Mouse (Mus musculus) limb, embryonic 14.5 days (tissue): ENCODE results near the gene Kcnh6. TPM values are rescaled to one million over a fixed set of nuclear protein-coding genes. Genes with fewer than 3 reads are reported as not detected.
A peak's percentile ranks its signal among the peaks of the same experiment; 100 is the strongest.
"Not testable (repeated sequence)": the region's sequence is repeated elsewhere in the genome, so short reads cannot be mapped to it uniquely, and the experiment has no call there.

Experiments
- ATAC-seq: fragments of 200-750 bp; cut with Nextera tagmentation; 2 replicates; pipeline ENCODE4 v1.8.0; 2017; ENCODE audit warnings: low read depth, moderate number of reproducible peaks, moderate TSS enrichment; ENCODE audit not compliant: low FRiP score
- DNase-seq: peaks from one replicate; pipeline ENCODE4 v3.0.0-alpha.2; 2015; ENCODE audit warnings: low spot score
- H3K27ac ChIP-seq: fragments of 300-500 bp; sonication (generic); replicated peaks from 2 replicates; pipeline ENCODE4 v1.5.1; 2014; ENCODE audit warnings: low read depth, mild to moderate bottlenecking, low read length, moderate library complexity, mixed read lengths
- H3K27me3 ChIP-seq: fragments of 300-500 bp; sonication (generic); 2 replicates; pipeline ENCODE4 v1.6.1; 2014; ENCODE audit warnings: low read length, mixed read lengths; ENCODE audit not compliant: control insufficient read depth, insufficient read depth
- H3K36me3 ChIP-seq: fragments of 300-500 bp; sonication (generic); 2 replicates; pipeline ENCODE4 v1.6.1; 2014; ENCODE audit warnings: mild to moderate bottlenecking, low read length, moderate library complexity, mixed read lengths; ENCODE audit not compliant: control insufficient read depth, insufficient read depth
- H3K4me1 ChIP-seq: fragments of 300-500 bp; sonication (generic); 2 replicates; pipeline ENCODE4 v1.6.1; 2014; ENCODE audit warnings: antibody characterized with exemption, low read length, mixed read lengths; ENCODE audit not compliant: control insufficient read depth, insufficient read depth
- H3K4me2 ChIP-seq: fragments of 300-500 bp; sonication (generic); replicated peaks from 2 replicates; pipeline ENCODE4 v1.6.1; 2014; ENCODE audit warnings: low read depth, mild to moderate bottlenecking, low read length, moderate library complexity; ENCODE audit not compliant: severe bottlenecking
- H3K4me3 ChIP-seq: fragments of 300-500 bp; sonication (generic); replicated peaks from 2 replicates; pipeline ENCODE4 v1.5.1; 2014; ENCODE audit warnings: low read length
- H3K9ac ChIP-seq: fragments of 300-500 bp; sonication (generic); 2 replicates; pipeline ENCODE4 v1.6.1; 2014; ENCODE audit warnings: mild to moderate bottlenecking, low read depth, low read length, moderate library complexity; ENCODE audit not compliant: severe bottlenecking
- H3K9me3 ChIP-seq: fragments of 300-500 bp; sonication (generic); 2 replicates; pipeline ENCODE4 v1.6.1; 2016; ENCODE audit warnings: low read length; ENCODE audit not compliant: control insufficient read depth
- POLR2A ChIP-seq: fragments of 200-500 bp; IDR thresholded peaks from 2 replicates; pipeline ENCODE4 v1.8.0; 2012; ENCODE audit warnings: inconsistent platforms, mild to moderate bottlenecking, moderate library complexity, borderline replicate concordance; ENCODE audit not compliant: insufficient read depth, insufficient read length; ENCODE audit errors: extremely low read depth
- WGBS: fragments of 180-500 bp; shearing (Covaris S2); extraction: QIAGEN DNeasy Blood & Tissue Kit; methylation state at CpG from one replicate; pipeline ENCODE4 v1.1.7; 2014; 5-methylcytosine and 5-hydroxymethylcytosine counted together
- polyA plus RNA-seq, 2 experiments: library from polyadenylated mRNA; depleted of rRNA in 1 of 2; stranded (reverse) in 1 of 2; unstranded in 1 of 2; fragments of >200 nt; fragmentation: Nextera tagmentation in 1 of 2; extraction: Ambion mirVana in 1 of 2; gene quantifications; 2 replicates each; pipeline versions ENCODE4 v1.2.1 to v1.2.3; 2012 to 2014

Gene Kcnh6
- polyA plus RNA-seq, 2 experiments, result 0.20 to 0.32 TPM

DNA sequence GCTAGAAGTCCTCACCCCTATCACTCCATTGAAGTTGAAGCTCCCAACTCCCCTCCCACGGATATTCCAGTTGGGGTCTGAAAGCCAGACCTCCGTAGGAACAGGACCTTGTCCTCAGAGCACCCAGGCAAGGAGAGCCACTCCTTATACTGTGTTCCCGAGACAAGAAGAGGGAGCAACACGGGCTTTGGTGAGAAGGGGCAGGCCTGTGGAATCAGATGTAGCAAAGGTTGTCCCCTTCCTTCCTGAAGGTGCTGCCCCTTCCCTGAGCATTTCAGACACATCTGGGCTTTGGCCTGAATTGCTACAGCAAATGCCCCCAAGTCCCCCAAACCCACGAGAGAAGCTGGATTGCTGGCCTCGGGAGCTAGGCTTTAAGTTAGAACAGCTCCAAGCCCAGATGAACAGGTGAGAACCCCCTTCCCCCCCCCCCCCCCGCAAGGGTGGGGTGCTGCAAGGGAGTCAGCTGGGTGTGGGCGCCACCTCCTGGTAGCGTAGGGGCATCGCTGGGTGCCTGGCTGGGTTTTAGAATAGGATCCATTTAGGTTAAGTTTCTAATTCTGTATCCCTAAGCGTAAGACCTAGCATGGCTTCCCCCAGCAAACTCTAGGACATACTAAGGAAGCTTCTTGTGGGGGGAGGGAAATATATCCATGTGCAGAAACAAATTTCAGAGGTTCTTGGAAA is 18.7 kb downstream of the Kcnh6 start:
- no peak overlapping the region for H3K9ac ChIP-seq
- TF ChIP-seq POLR2A, result no peak
- no peak overlapping the region for H3K4me3 ChIP-seq
- H3K4me2 ChIP-seq, result no peak overlapping the region
- DNase-seq (peak; percentile 30), ATAC-seq (no peak)
- WGBS, result 31% methylated on average over 10 of the region's 11 CpGs
- 0 out of 2 replicates have a peak, but pooled peaks cover 4% of the 10 kb centered on the region for H3K36me3 ChIP-seq
- no peaks in the 10 kb centered on the region for H3K4me1 ChIP-seq
- no peaks in the 10 kb centered on the region for H3K27me3 ChIP-seq
- no peaks in the 10 kb centered on the region for H3K9me3 ChIP-seq
- H3K27ac ChIP-seq, result no peak overlapping the region

- no peak for TF ChIP-seq POLR2A
- no peak overlapping the region for H3K27ac ChIP-seq
- 92% methylated on average over 5 of the region's 5 CpGs for WGBS
- ATAC-seq, result no peak
- H3K9me3 ChIP-seq, result no peaks in the 10 kb centered on the region
- H3K4me3 ChIP-seq, result no peak overlapping the region
- H3K27me3 ChIP-seq, result no peaks in the 10 kb centered on the region
- H3K36me3 ChIP-seq, result 0 out of 2 replicates have a peak, but pooled peaks cover 4% of the 10 kb centered on the region
- no peak overlapping the region for H3K9ac ChIP-seq
- no peak overlapping the region for H3K4me2 ChIP-seq
- H3K4me1 ChIP-seq, result no peaks in the 10 kb centered on the region
- DNase-seq, result no peak
Observed at GRCm38 (mm10) chr11:106027607-106028006, 19.7 kb downstream of the Kcnh6 start.

DNA sequence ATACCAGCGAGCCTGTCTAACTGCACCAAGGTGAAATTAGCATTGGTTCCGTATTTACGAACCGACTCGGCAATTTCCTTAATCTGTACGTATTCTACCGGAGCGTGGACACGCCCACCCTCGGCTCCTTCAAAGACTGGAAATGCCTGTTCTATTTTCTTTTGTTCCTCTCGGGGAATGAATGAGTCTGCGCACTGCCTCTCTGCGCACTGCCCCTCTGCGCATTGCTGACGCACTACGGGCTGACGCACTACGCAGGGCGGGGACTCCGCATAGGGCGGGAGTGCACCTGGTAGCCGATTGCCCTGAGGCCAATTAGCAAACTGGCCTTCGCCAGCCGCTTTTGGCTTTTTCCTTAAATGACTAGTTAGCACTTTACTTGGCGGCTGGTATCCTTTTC is 24.1 kb downstream of the Kcnh6 start:
- H3K36me3 ChIP-seq, H3K27ac ChIP-seq, H3K4me1 ChIP-seq, ATAC-seq, H3K9ac ChIP-seq, DNase-seq, H3K9me3 ChIP-seq, H3K27me3 ChIP-seq, H3K4me2 ChIP-seq: not testable (repeated sequence)
- whole genome bisulfite sequencing, result 43% methylated on average over 2 of the region's 25 CpGs
- H3K4me3 ChIP-seq, result peak overlapping the region; percentile 31

DNA sequence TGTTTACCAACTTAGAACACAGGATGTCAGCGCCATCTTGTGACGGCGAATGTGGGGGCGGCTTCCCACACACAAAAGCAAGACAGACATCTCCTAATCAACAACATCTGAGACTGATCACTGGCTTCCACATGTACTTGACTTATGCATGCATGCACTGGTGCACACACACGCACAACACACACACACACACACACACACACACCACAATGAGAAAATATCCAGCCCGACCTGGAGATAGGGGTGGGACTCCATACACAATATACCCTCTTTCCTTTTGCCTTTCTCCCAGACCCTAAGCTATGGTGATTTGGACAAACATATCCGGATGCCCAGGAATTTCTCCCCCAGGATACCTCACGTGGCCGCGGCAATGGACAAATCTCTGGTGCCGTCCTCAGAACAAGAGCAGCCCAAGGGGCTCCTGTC is 25.6 kb downstream of the Kcnh6 start:
- H3K9me3 ChIP-seq, result no peaks in the 10 kb centered on the region
- peaks cover 12% of the 10 kb centered on the region for H3K4me1 ChIP-seq
- 30% methylated on average over 11 of the region's 11 CpGs for WGBS
- no peaks in the 10 kb centered on the region for H3K27me3 ChIP-seq
- H3K36me3 ChIP-seq, result no peaks in the 10 kb centered on the region
- DNase-seq (peak; percentile 68), ATAC-seq (no peak)
- peak overlapping the region; percentile 1; the same call in 1 of the 2 replicates for H3K9ac ChIP-seq
- no peak for TF ChIP-seq POLR2A
- H3K4me2 ChIP-seq, result peak overlapping the region; percentile 40
- peak overlapping the region; percentile 59 for H3K27ac ChIP-seq
- peak overlapping the region; percentile 19 for H3K4me3 ChIP-seq

DNA sequence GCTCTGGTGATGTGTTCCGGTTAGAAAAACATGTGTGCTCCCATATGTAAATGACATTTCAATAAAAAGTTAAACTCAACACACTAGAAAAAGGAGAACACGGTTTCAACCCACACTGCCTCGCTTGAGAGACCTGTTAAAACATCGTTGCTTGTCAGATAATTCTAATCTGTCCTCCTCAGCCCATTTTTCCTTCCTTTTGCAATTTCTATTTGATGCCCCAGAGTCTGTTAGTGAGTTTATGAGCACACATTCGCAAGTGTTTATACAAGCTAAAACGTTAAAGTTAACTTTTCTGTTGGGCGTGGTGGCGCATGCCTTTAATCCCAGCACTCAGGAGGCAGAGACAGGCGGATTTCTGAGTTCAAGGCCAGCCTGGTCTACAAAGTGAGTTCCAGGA is 27.1 kb downstream of the Kcnh6 start:
- DNase-seq (no peak), ATAC-seq (no peak)
- Histone ChIP-seq H3K4me3 (no peak overlapping the region), H3K27ac (no peak overlapping the region), H3K36me3 (no peaks in the 10 kb centered on the region), H3K4me1 (peaks cover 13% of the 10 kb centered on the region), H3K9ac (no peak overlapping the region), H3K9me3 (no peaks in the 10 kb centered on the region), H3K4me2 (no peak overlapping the region), H3K27me3 (no peaks in the 10 kb centered on the region)
- no peak for TF ChIP-seq POLR2A
- WGBS, result 85% methylated on average over 9 of the region's 9 CpGs
